Mouse (Mus musculus): ENCODE results near the gene Gse1. TPM values are rescaled to one million over a fixed set of nuclear protein-coding genes. Genes with fewer than 3 reads are reported as not detected.

Gse1 gene
- total RNA-seq, 4 experiments from 2014 or later = 71.5 to 78.0 (median 73.1) TPM

GRCm38 (mm10) chr8:120531775-120532516 is 303.7 kb downstream of the Gse1 start:
- no peak for DNase-seq (ENCODE audit: low spot score in 2 of 2)

- no peak for DNase-seq (ENCODE audit: low spot score in 2 of 2)
Observed at GRCm38 (mm10) chr8:120532517-120533215, 304.4 kb downstream of the Gse1 start.

GRCm38 (mm10) chr8:120533380-120533779 is 305.1 kb downstream of the Gse1 start:
- no peak for DNase-seq (ENCODE audit: low spot score in 2 of 2)

- no peak for DNase-seq (ENCODE audit: low spot score in 2 of 2)
Observed at GRCm38 (mm10) chr8:120534080-120534479, 305.8 kb downstream of the Gse1 start.

GRCm38 (mm10) chr8:120534504-120535368 is 306.5 kb downstream of the Gse1 start:
- peak; percentile 57 to 77 for DNase-seq (ENCODE audit: low spot score in 2 of 2)

GRCm38 (mm10) chr8:120535452-120536305 is 307.4 kb downstream of the Gse1 start:
- peak; percentile 52 to 77 for DNase-seq (ENCODE audit: low spot score in 2 of 2)

- no peak for DNase-seq (ENCODE audit: low spot score in 2 of 2)
Observed at GRCm38 (mm10) chr8:120536306-120537206, 308.3 kb downstream of the Gse1 start.

GRCm38 (mm10) chr8:120537207-120537817 is 309.1 kb downstream of the Gse1 start:
- peak; percentile 49 to 70 for DNase-seq (ENCODE audit: low spot score in 2 of 2)

- peak; percentile 43 to 72 for DNase-seq (ENCODE audit: low spot score in 2 of 2)
Observed at GRCm38 (mm10) chr8:120537818-120538396, 309.7 kb downstream of the Gse1 start.

GRCm38 (mm10) chr8:120538397-120539240 is 310.4 kb downstream of the Gse1 start:
- DNase-seq (ENCODE audit: low spot score in 2 of 2) = peak; percentile 55 to 86

GRCm38 (mm10) chr8:120539381-120539774 is 311.1 kb downstream of the Gse1 start:
- DNase-seq (ENCODE audit: low spot score in 2 of 2) = no peak

- no peak for DNase-seq (ENCODE audit: low spot score in 2 of 2)
Observed at GRCm38 (mm10) chr8:120539775-120540625, 311.7 kb downstream of the Gse1 start.

GRCm38 (mm10) chr8:120542995-120543394 is 314.7 kb downstream of the Gse1 start:
- no peak for DNase-seq (ENCODE audit: low spot score in 2 of 2)

- DNase-seq (ENCODE audit: low spot score in 2 of 2) = no peak
Observed at GRCm38 (mm10) chr8:120543416-120544055, 315.3 kb downstream of the Gse1 start.

- no peak for DNase-seq (ENCODE audit: low spot score in 2 of 2)
Observed at GRCm38 (mm10) chr8:120544155-120544554, 315.9 kb downstream of the Gse1 start.

GRCm38 (mm10) chr8:120547562-120547961 is 319.3 kb downstream of the Gse1 start:
- DNase-seq (ENCODE audit: low spot score in 2 of 2) = no peak

Measured in left cerebral cortex, adult 8-10 months (tissue).